Mouse (Mus musculus): ENCODE measurements around the gene Acd.

Acd gene

GRCm38 (mm10) chr8:105661167-105661566 is 39.7 kb downstream of the Acd start:
- in situ Hi-C loops (cut with MboI, MseI) = loop anchor here (25.0 kb wide), 1 partner anchor 1251 kb away; no protein-coding TSS in a partner anchor

GRCm38 (mm10) chr8:105657641-105658040 is 43.3 kb downstream of the Acd start:
- in situ Hi-C loops (cut with MboI, MseI) = loop anchor here (25.0 kb wide), 1 partner anchor 1255 kb away; no protein-coding TSS in a partner anchor

GRCm38 (mm10) chr8:105648929-105649328 is 52.0 kb downstream of the Acd start:
- in situ Hi-C loops (cut with MboI, MseI) = no loop called here

Measured in T-helper 2 cell (primary cell).